Mouse (Mus musculus) natural killer cell, adult 2 months (primary cell): ENCODE results near the gene 2010111I01Rik.

Experiments
- DNase-seq, 2 experiments: peaks; one replicate each; pipeline ENCODE4 v3.0.0; 2022; ENCODE audit warnings: low spot score in 2 of 2

2010111I01Rik gene

DNA sequence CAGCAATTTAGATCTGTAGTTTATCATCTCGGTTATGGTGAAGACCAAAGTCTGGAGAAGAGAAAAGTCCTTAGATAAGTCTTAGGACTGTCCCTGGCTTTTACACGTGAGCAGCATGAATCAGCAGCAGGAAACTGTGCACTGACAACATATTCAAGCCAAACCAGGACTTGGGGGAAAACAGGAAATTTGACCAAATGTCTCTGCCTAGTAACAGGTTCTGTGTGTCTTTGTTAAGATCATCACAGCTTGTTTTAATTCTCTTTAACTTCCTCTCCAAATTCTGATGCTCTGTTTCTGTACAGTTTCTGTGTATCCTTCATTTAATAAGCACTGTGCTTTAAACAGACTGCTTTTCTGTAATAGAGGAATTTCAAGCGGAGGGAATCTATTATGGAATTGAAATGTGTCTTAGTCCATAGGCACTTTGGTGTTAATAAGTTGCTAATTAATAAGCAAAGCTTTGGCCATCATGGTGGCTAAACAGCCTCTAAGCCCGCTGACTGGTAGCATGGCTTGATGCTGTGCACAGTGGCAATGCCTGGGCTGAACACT is 147.4 kb downstream of the 2010111I01Rik start:
- DNase-seq = peak in 1 of 2 experiments; percentile 1

DNA sequence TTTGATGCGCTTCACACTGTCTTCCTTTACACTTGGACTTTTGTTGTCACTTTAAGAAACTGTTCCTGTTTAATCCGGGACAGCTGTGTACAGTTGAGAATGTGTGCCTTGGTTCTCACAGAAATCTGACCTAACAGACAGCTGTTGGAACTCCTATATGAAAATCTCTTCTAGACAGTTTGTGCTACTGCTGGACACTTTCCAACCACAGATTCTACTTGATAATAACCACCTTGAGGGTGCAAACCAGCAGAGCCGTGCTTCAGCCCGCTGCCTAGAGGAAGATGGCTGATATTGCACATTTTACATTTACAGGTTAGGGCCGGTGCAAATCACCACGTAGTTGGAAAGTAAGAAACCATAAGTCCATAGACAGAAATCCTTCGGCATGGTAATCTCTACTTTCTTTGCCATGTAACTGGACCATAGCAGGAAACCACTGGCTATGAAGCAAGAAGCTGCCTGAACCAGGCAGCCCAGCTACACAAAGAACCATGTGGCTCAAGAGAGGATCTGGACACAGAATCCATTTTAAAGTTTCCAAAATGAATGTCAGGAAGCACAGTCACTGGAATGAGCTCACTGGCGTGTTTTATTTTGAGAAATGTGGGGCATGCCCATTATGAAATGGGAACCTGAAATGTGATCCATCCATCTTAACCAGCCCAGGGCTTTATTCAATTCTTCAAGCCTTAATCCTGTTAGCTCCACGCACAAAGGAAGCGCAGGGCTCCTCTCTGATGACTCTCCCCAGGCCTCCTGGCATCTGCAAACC is 148.1 kb downstream of the 2010111I01Rik start:
- peak in 1 of 2 experiments; percentile 9 for DNase-seq

DNA sequence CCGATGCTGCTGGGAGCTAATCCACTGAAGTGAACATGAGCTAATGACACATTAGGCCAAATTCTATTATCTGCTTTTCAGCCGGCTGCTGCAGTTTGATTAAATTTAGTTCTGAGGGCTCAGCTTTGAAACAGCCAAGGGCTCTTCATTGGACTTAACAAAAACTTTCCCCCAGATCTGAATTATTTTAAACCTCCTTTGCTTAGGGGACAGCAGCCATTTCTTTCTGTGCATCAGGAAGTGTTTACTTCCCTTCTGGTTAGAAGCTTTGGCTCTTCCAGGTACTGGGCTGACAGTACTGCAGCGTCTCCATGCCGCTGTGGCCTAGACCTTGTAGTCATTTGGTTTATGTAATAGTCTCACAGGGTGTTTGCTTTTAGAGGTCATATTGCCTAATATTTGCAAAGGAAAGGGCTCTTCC is 149.2 kb downstream of the 2010111I01Rik start:
- DNase-seq = no peak

DNA sequence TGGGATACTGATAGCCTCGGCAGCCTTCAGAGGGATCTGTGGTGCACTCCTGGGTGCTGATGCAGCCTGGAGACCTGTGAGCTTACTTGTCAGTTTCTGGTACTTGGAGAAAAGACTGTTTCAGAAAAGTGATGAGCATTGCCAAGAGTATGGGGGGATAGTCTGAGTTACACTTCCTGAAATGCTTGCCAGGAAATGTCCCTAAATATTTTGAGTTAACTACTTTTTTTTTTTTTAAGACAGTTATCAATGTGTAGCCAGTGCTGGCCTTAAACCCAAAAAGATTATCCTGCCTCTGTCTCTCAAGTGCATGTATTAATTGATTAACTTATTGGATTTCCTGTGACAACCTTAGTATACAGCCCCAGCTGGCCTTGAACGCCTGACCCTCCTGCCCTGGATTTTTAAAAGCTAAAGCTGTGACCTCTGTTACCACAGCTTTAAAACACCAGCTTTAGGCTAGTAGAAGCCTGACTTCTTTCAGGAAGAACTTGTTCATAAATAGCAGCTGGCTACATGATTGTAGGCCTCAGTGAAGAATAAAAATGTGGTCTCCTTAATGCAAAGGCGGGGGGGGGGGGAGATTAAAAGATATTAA is 150.6 kb downstream of the 2010111I01Rik start:
- no peak for DNase-seq

DNA sequence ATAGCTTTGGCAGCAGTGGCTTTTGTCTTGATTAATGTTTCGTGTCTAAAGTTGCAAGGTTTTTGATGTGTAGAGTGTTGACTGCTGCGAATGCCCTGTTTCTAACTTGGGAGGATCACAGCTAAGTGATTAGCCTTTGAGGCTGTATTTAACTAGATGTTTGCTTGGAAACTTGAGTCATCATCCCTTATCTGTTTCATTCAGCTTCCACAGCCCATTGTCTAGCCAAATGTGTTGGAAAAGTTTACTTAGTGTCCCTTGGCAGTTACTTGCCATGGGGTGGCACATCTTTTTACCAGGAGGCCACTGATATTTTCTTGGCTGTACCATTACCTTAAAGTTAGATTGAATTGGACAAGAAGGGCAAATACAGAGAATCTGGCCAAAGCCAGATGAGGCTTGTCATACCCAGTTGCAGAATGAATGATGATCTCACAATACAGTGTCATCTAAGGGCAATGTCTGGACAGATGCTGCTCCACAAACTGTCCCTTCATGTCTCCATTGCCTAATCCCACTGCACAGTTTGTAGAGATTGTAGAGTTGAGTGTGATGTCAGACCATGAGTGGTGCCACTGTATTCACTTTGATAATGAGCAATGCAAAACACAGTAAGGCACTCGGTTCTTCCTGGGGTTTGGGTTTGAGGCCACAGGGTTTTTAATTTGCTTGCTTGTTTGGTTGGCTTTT is 152.9 kb downstream of the 2010111I01Rik start:
- no peak for DNase-seq

DNA sequence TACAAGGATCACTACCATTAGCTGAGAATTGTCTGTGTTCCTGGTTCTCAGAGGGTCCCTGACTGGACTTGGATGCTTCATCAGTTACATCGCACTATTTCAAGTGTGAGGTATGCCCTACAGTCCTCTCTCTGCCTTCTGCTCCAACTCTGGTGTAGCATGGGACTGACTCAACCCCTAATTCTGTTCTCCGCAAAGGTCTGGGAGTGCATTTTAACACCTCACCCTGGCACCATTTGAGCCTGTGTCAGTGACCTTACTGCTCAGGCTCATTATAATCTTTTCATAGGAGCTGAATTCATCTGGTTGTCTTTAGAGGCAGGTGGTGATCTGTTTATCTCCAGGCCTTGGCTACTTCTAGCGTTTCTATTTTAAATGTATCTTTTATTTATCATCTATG is 154.0 kb downstream of the 2010111I01Rik start:
- no peak for DNase-seq

DNA sequence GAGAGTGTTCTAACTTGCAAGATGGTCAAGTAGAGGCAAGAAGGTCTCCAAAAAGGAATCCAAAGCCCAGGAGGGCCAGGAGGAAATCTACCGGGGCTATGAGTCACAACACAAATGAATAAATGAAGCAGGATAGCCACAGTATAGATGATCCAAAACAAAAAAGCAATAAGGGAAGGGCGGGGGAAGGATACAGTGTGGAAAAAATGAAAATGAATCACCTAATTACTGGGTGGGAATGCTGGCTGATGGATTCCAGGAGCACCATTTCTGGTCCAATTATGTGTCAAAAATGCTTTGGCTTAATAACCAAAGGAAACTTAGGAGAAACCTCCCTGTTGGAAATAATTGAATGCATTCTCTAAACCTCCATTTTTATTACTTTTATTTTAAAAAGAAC is 155.6 kb downstream of the 2010111I01Rik start:
- no peak for DNase-seq

DNA sequence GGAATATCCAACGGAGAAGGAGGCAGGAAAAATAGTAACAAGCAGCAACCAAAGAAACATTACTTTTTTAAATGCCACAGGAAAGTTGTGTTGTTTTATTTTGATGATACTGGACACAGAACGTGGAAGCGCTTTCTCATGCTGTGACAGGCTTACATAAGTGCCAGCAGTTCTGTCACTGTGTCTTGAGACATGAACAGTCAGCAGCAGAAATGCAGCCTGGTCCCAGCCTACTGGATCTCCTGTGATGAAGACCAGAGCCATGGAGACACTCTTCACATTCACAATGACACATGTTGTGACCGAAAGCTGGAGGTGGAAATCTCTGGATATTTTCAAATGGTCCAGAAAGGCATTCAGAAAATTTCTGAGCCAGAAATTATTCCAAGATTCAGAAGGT is 157.1 kb downstream of the 2010111I01Rik start:
- no peak for DNase-seq

DNA sequence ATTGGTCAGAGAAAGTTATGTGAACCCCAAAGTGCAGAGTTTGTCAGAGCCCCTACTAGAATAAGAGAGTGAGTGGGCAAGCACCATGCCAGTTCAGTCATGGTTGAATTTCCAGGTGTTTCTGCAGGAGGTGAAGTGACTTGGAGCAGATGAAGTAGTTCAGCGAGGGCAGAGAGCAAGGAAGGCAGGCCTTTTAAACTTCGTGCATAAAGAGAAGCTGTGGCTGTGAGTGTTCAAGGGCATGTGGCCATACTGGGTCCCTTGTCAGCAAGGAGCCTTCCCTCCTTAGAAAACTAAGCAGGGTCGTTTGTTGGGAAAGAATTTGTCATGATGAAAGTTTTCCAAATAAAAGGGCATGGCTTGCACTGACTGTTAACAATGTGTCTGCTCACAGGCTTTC is 161.5 kb downstream of the 2010111I01Rik start:
- DNase-seq = no peak

DNA sequence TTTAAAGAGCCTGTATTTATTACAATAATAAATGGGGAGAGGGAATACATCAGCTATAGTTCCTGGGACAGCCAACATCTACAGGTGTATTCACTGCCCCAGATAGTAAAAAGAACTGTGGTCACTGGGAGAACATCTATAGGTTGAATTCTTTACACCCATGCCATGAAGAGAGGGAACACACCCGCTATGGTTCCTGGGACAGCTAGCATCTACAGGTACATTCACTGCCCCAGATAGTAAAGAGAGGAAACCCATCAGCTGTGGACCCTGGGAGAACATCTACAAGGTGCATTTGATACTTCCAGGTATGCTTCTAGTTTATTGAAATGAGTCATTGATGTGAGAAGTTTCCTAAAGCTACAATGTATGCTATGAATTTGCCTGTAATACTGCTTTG is 162.8 kb downstream of the 2010111I01Rik start:
- DNase-seq = no peak

DNA sequence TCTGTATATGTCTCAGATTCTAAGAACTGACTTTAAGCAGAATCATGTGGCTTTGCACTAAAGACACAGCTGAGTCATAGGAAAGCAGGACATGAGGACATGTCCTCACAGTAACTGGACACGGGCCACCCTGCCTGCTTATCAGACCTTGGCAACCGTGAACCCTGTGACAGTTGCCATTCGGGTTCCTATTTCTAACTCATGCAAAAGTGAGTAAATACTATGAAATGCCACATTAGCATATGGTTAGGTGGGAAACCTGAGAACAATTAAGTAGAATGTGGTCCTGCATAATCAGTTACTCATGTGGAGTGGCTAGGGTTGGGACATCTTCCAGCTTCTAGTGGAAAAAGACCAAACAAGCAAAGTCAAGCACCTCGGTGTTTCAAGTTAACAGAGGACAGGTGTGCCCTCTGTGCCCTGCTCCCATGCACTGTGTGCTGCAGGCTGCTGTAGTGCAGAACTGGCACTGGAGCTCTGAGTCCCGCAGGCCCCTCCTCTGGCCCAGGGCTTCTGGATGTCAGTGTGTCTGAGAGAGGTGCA is 170.3 kb downstream of the 2010111I01Rik start:
- DNase-seq = no peak

DNA sequence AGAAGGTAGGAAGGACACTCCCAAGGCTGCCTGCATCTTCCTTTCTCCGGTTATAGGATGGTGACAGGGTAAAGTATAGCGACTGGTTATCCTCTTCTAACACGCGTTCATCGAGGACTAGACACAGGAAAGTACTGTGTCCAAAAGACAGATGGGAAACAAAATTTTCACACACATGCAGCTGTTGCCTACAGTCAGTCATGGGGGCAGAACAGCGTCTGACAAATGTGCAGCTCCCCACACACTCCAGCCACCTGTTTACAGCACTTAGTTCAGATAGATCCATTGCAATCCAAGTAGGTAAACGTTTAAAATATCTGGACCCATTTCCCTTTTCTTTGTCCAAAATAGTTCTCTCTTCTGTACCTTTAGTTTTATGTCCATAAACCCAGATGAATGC is 171.3 kb downstream of the 2010111I01Rik start:
- DNase-seq = no peak

DNA sequence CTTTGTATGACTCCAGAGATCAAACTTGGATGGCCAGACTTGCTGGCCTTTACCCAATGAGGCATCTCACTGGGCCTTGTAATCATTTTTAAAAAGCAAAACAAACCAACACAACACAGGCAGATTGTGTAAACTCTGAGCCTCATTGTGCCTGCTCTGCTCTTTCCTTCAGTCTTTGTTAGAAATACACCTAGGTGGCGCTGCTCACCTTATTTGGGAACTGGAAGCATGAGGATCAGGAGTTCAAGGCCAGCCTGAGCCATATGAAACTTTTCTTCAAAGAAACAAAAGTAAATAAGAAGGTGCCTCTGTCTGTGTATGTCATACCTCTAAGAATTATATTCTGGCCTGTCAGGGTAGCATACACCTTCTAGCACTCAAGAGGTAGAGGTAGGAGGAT is 172.1 kb downstream of the 2010111I01Rik start:
- no peak for DNase-seq

DNA sequence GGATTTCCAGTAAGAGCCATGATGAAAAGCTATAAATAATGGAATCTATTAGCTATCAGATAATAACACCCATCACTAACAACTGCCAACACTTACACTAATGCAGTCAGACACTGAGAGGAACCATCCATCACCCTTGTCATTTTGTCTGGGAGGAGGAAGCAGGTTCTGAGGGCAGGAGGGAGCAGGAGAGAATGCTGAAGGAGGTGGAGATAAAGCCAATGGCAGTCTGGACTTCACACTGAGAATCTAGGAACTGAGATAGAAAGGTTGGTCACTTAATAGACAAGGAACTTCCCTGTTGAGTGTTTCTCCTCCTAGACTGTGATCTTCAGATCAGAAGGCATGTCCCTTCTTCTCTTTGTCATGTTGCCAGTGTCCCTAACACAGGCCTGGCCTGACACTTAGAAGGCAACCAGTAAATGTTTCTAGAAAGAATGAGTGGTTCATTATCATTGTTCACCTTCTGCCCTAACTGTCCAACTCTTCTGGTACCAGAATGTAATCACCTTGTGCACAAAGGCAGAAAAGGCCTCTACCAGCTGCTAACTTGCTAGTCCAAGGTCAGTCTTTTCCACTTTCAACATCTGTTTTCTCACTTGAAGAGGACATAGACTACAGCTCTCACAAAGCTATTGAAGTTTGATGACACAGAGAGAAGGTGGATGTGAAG is 173.8 kb downstream of the 2010111I01Rik start:
- no peak for DNase-seq

DNA sequence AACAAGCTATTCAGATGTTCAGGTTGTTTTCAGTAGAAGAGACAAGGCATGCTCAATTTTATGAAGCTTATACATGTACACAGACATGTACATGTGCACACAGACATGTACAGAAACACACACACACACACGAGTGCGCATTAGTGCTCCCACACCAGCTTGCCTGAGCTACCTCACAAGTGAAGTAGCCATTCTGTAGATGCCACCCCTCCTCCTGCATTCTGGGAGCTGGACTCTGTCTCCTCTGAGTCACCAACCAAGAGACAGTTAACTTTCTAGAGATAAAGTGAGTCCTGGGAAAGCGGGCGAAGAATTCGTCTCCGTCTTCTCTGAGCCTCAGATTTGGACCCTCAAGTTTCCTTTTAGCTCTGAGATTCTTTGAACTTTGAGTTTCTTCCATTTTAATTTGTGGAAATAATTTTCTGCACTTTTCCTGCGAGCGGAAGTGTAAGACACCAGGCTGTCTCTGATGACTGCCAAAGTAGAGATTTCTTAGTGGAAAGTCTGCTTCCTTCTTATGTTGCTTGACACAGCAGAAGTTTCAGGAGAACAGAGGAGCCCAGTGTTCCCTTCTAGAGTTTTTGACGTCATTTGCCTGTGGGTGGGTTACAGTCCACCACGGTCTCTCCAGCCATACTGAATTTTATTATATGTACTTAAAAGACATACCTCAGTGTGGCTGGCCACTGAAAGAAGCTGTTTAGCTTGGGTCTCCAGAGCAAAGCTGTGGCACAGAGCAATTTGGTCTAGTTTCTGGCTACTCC is 175.0 kb downstream of the 2010111I01Rik start:
- no peak for DNase-seq

DNA sequence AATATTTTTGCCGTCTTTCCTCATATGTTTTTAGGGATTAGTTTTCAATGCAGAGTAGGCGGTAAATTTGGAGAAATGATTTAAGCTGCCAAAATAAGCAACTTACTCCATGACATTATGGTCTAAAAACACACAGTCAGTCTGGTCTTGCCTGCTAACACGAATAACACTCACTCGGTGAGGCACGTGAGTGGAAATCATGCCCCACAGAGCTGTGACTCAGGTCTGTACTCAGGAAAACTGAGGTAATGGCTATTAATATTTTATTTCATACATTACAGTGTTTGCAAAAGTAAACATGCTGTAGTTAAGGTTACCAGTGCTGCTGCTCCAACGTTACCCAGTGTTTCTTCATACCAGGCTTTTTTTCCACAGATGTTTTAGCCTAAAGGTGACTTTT is 176.1 kb downstream of the 2010111I01Rik start:
- no peak for DNase-seq

DNA sequence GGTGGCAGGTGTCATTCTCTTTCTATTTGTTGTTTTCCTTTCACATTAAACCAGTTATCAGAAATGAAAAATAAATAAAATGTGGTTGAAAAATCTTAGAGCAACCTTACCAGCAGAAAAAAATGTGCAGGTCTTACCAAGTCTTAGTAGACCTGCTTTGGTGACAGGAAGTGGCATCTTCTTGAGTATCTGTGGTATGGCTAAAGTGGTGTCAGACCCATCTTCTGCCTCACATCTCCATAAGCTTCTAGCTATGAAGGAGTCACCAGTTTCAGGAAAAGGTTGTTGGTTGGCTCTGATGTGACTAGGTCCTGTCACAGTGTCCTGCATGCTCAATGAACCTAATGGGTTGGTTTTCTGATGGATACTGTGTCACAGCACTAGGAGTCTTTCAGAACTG is 176.6 kb downstream of the 2010111I01Rik start:
- no peak for DNase-seq

DNA sequence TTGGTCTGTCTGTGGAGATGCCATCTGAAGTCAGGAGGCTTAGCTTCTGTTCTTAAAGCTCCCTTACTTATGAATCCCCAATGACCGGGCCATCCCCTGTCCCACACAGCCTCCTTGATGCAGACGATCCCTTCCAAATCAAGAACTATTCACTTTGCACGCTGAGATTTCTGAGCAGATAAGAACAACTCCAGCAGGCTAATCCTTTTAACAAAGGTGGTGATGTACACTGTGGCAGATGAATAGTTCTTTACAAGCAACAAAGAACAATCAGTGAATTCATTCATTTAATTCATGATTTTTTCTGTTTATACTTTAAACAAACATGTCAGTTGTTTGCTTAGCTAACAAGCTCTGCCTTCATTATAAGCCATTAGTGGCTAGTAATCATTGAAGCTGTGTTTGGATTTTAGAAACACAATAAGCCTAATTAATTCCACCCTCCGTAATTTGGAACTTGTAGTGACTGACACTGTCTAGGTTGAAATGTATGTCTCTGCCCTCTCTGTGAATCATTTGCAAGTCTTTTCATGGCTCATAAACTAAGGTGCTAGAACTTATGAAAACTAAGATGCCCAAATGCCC is 182.0 kb downstream of the 2010111I01Rik start:
- DNase-seq = no peak

DNA sequence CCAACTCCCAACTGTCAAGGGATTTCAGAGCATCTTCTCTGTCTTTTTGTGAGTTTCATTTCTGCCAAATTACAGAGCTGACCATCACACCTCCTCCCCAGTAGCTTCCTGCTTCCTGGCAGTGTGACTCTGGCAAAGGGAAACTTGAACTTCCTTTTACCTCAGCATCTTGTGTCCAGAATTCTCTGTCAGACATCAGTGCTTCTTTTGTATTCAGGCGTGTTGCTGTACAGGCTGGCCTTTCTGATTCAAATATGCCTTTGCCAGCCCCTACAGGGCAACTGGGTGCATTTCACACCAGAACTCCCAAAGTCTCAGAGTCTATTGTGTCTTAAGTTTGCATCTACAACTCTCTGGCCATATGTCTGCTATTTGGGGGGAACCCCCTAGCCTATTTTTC is 183.5 kb downstream of the 2010111I01Rik start:
- no peak for DNase-seq

DNA sequence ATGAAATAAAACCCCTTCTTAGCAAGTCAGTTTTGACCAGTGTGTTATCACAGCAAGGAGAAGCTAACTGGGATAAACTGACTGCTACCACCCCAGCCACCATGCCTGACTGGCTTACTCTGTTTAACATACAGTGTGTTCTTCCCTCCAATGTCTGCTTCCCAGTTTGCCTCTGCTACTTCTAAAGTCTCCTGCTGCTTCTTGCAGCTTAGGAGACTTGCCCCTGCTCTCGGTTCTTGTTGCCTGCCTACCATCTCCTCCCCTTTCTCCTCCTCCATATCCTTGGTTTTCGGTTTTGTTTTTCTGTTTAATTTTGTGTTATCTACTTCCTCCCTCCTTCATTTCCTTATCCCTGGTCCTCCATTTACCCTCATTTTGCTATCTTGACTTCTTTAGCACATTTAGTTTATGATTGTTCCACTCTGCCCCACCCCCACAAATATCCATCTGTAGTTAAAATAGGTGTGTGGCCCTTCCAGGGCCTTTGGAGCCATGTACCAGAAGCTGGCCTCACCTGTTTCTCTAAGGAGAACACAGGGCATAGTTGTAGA is 185.9 kb downstream of the 2010111I01Rik start:
- DNase-seq = no peak
